Mouse (Mus musculus): ENCODE data around the gene Prkd2. TPM values are rescaled to one million over a fixed set of nuclear protein-coding genes. Genes with fewer than 3 reads are reported as not detected.

Prkd2 gene
- total and polyA plus RNA-seq, 2 experiments from 2014 or later: 8.8 to 10.6 TPM

DNA sequence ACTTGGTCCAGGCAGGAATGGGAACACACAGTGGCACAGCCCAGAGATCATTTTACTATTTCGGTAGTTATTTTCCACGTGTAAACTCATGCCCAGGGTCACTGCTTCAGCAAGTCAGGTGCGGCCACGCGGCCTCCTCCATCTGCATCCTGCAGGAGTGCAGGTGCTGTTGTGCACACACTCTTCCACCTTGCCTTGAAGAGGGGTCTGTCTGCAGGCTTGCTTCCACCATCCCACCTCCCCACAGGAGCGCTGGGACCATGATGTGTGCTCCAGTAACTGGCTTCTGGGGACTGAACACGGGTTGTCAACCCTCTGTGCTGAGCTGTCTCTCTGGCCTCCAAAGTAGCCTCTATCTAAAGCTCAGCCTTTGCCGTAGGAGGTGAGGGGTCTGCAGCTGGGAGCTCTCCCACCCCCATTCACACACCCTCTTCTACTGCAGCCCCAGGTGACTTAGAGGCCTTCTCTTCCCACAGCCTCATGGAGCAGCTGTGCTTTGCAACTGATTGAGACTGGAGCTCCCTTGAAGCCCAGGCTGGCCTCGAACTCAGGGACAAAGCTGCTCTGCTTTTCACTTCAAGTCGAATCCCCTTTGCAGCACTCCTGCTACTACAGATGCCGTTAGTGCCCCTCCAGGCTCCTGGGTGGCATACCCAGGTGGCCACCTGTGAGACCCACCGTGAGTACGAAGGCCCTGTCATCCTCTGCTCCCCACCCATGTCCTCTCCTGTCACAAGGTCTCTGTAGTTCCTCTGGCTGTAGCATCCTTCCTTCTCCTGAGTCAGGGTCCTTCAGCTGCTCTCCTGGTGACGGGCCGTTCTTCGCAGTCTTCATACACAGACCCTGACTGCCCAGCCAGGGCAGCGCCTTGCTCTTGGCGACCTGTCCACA, 72.0 kb downstream of the Prkd2 start:
- DNase-seq (ENCODE audit: low spot score): no peak
- H3K36me3 ChIP-seq (replicated peaks; ENCODE audit: control insufficient read depth, insufficient read depth, low read length): peaks cover 54% of the 10 kb centered on the region
- H3K9me3 ChIP-seq (replicated peaks; ENCODE audit: control insufficient read depth, low read length): no peaks in the 10 kb centered on the region
- ATAC-seq (ENCODE audit: insufficient read depth, low read depth): no peak
- no peak overlapping the region for H3K27ac ChIP-seq (ENCODE audit: low read depth)
- no peak overlapping the region for H3K9ac ChIP-seq (replicated peaks; ENCODE audit: low read depth, low read length)
- H3K27me3 ChIP-seq (ENCODE audit: control insufficient read depth, insufficient read depth, low read length): 0 out of 2 replicates have a peak, but pooled peaks cover 8% of the 10 kb centered on the region
- TF ChIP-seq CTCF (IDR thresholded peaks at IDR 0.05; ENCODE audit: low read depth) (no peak), EP300 (IDR thresholded peaks at IDR 0.05; ENCODE audit: low read depth) (no peak)
- H3K4me1 ChIP-seq (ENCODE audit: control insufficient read depth, insufficient read depth): peaks cover 11% of the 10 kb centered on the region; the same call in 1 of the 2 replicates
- H3K4me2 ChIP-seq (ENCODE audit: low read depth, low read length): no peak overlapping the region
- WGBS: 83% methylated on average over 18 of the region's 18 CpGs
- H3K4me3 ChIP-seq (ENCODE audit: low read depth, low read length): no peak overlapping the region

GRCm38 (mm10) chr7:16915461-16916340, 73.0 kb downstream of the Prkd2 start:
- TF ChIP-seq EP300 (IDR thresholded peaks at IDR 0.05; ENCODE audit: low read depth): no peak
- no peak for TF ChIP-seq CTCF (IDR thresholded peaks at IDR 0.05; ENCODE audit: low read depth)
- Histone ChIP-seq H3K27ac (ENCODE audit: low read depth) (no peak overlapping the region), H3K27me3 (ENCODE audit: control insufficient read depth, insufficient read depth, low read length) (0 out of 2 replicates have a peak, but pooled peaks cover 3% of the 10 kb centered on the region), H3K4me3 (ENCODE audit: low read depth, low read length) (no peak overlapping the region), H3K4me2 (ENCODE audit: low read depth, low read length) (no peak overlapping the region), H3K36me3 (replicated peaks; ENCODE audit: control insufficient read depth, insufficient read depth, low read length) (peaks cover 61% of the 10 kb centered on the region), H3K9me3 (replicated peaks; ENCODE audit: control insufficient read depth, low read length) (no peaks in the 10 kb centered on the region), H3K9ac (replicated peaks; ENCODE audit: low read depth, low read length) (no peak overlapping the region), H3K4me1 (ENCODE audit: control insufficient read depth, insufficient read depth) (peaks cover 19% of the 10 kb centered on the region; the same call in 1 of the 2 replicates)
- 89% methylated on average over 32 of the region's 32 CpGs for WGBS
- ATAC-seq (ENCODE audit: insufficient read depth, low read depth): no peak
- DNase-seq (ENCODE audit: low spot score): no peak

DNA sequence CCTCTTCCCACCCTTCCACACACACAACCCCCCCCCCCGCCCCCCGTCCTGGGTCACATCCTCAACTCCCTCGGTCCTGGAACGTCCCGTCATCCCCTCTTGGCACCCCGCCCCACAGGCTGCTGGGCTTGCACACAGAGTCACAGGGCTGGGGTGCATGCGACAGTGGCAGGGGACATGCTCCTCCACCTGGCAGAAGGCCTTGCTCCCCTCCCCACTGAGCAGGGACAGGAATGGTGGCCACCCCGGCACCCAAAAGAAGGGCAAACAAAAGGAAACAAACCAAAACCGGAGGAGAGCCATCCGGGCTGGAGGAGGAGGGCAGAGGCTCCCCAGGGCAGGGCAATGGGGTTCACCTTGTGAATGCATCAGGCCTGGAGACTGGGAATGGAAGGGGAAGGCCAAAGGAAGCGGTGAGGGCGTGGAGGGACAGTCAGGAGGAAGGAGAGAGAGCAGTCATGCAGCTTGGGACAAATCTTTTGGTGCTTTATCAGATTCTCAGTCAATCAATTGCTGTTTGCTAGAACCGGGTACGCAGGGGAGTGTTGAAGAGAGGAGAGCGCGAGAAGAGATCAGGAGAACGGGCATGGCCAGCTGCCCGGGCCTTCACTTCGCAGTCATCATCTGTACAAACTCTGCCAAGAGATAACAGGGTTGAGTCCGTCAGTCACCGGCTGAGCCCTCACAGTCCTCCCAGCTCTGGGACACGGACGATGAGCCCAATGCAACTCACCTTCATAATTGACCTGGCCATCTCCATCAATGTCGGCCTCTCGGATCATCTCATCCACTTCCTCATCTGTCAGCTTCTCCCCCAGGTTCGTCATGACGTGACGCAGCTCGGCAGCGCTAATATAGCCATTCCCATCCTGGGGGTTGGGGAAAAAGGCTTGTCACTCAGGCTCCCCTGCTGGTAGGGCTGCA, 73.9 kb downstream of the Prkd2 start:
- WGBS: 52% methylated on average over 30 of the region's 30 CpGs
- peaks cover 61% of the 10 kb centered on the region for H3K36me3 ChIP-seq (replicated peaks; ENCODE audit: control insufficient read depth, insufficient read depth, low read length)
- H3K4me3 ChIP-seq (ENCODE audit: low read depth, low read length): no peak overlapping the region
- no peak for ATAC-seq (ENCODE audit: insufficient read depth, low read depth)
- no peak overlapping the region for H3K27ac ChIP-seq (ENCODE audit: low read depth)
- H3K4me1 ChIP-seq (ENCODE audit: control insufficient read depth, insufficient read depth): peaks cover 28% of the 10 kb centered on the region
- no peaks in the 10 kb centered on the region for H3K27me3 ChIP-seq (ENCODE audit: control insufficient read depth, insufficient read depth, low read length)
- DNase-seq (ENCODE audit: low spot score): no peak
- no peak overlapping the region for H3K4me2 ChIP-seq (ENCODE audit: low read depth, low read length)
- H3K9me3 ChIP-seq (replicated peaks; ENCODE audit: control insufficient read depth, low read length): no peaks in the 10 kb centered on the region
- no peak overlapping the region for H3K9ac ChIP-seq (replicated peaks; ENCODE audit: low read depth, low read length)
- TF ChIP-seq EP300 (IDR thresholded peaks at IDR 0.05; ENCODE audit: low read depth) (no peak), CTCF (IDR thresholded peaks at IDR 0.05; ENCODE audit: low read depth) (no peak)

DNA sequence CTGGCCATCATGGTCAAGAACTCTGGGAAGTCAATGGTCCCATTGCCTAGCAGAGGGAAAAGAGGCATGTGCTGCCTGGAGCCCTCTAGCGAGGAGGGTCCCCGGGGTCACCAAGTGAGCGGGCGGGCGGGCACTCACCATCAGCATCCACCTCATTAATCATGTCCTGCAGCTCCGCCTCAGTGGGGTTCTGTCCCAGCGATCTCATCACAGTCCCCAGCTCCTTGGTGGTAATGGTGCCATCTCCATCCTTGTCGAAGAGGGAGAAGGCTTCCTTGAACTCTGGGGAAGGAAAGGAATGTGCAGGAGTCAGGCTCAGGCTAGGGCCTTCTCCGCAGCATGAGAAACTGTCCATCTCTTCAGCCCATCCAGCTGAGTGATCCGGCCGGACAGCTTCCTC, 74.7 kb downstream of the Prkd2 start:
- Histone ChIP-seq H3K36me3 (replicated peaks; ENCODE audit: control insufficient read depth, insufficient read depth, low read length) (peaks cover 61% of the 10 kb centered on the region), H3K27ac (ENCODE audit: low read depth) (no peak overlapping the region), H3K4me1 (ENCODE audit: control insufficient read depth, insufficient read depth) (peaks cover 36% of the 10 kb centered on the region), H3K9ac (replicated peaks; ENCODE audit: low read depth, low read length) (no peak overlapping the region), H3K4me2 (ENCODE audit: low read depth, low read length) (no peak overlapping the region), H3K9me3 (replicated peaks; ENCODE audit: control insufficient read depth, low read length) (no peaks in the 10 kb centered on the region), H3K27me3 (ENCODE audit: control insufficient read depth, insufficient read depth, low read length) (no peaks in the 10 kb centered on the region), H3K4me3 (ENCODE audit: low read depth, low read length) (no peak overlapping the region)
- TF ChIP-seq CTCF (IDR thresholded peaks at IDR 0.05; ENCODE audit: low read depth) (no peak), EP300 (IDR thresholded peaks at IDR 0.05; ENCODE audit: low read depth) (no peak)
- DNase-seq (ENCODE audit: low spot score): no peak
- WGBS: 79% methylated on average over 11 of the region's 11 CpGs
- no peak for ATAC-seq (ENCODE audit: insufficient read depth, low read depth)

- DNase-seq (ENCODE audit: low spot score) (no peak), ATAC-seq (ENCODE audit: insufficient read depth, low read depth) (no peak)
- Histone ChIP-seq H3K36me3 (replicated peaks; ENCODE audit: control insufficient read depth, insufficient read depth, low read length) (peaks cover 61% of the 10 kb centered on the region), H3K9me3 (replicated peaks; ENCODE audit: control insufficient read depth, low read length) (no peaks in the 10 kb centered on the region), H3K27ac (ENCODE audit: low read depth) (no peak overlapping the region), H3K4me3 (ENCODE audit: low read depth, low read length) (no peak overlapping the region), H3K9ac (replicated peaks; ENCODE audit: low read depth, low read length) (no peak overlapping the region), H3K4me2 (ENCODE audit: low read depth, low read length) (no peak overlapping the region), H3K4me1 (ENCODE audit: control insufficient read depth, insufficient read depth) (peaks cover 42% of the 10 kb centered on the region), H3K27me3 (ENCODE audit: control insufficient read depth, insufficient read depth, low read length) (no peaks in the 10 kb centered on the region)
- 82% methylated on average over 9 of the region's 9 CpGs for WGBS
- no peak for TF ChIP-seq EP300 (IDR thresholded peaks at IDR 0.05; ENCODE audit: low read depth)
- TF ChIP-seq CTCF (IDR thresholded peaks at IDR 0.05; ENCODE audit: low read depth): no peak
Observed at GRCm38 (mm10) chr7:16918014-16918413, 75.3 kb downstream of the Prkd2 start.

All from heart, postnatal 0 days (tissue).